Mouse (Mus musculus) spleen, adult 2 months (tissue): Measurements from ENCODE around the gene Pias1. TPM values are rescaled to one million over a fixed set of nuclear protein-coding genes. Genes with fewer than 3 reads are reported as not detected.

Experiments
- DNase-seq, 2 experiments: peaks; one replicate each; pipeline versions ENCODE4 v3.0.0 to v3.0.0-alpha.2; 2012 to 2021; ENCODE audit warnings: low spot score in 2 of 2, low read depth in 1 of 2
- H3K27ac ChIP-seq: fragments of 200-500 bp; 2 replicates; pipeline ENCODE4 v1.5.1; 2012; ENCODE audit warnings: low read length, inconsistent platforms; ENCODE audit not compliant: insufficient read depth
- H3K27me3 ChIP-seq: fragments of 200-500 bp; 2 replicates; pipeline ENCODE4 v1.6.1; 2012; ENCODE audit warnings: mild to moderate bottlenecking, moderate library complexity, low read length, inconsistent platforms; ENCODE audit not compliant: control insufficient read depth, insufficient read depth
- H3K36me3 ChIP-seq: fragments of 200-500 bp; 2 replicates; pipeline ENCODE4 v1.6.1; 2012; ENCODE audit warnings: mild to moderate bottlenecking, low read length, inconsistent platforms; ENCODE audit not compliant: control insufficient read depth, insufficient read depth
- H3K4me1 ChIP-seq: fragments of 200-500 bp; 2 replicates; pipeline ENCODE4 v1.6.1; 2011; ENCODE audit warnings: inconsistent platforms; ENCODE audit not compliant: control insufficient read depth, insufficient read depth, insufficient read length
- H3K4me3 ChIP-seq: fragments of 200-500 bp; 2 replicates; pipeline ENCODE4 v1.5.1; 2011; ENCODE audit warnings: mild to moderate bottlenecking, inconsistent platforms; ENCODE audit not compliant: insufficient read depth, insufficient read length; ENCODE audit errors: extremely low read depth
- CTCF ChIP-seq: fragments of 200-500 bp; IDR thresholded peaks from 2 replicates; pipeline ENCODE4 v1.5.1; 2011; ENCODE audit warnings: mild to moderate bottlenecking, inconsistent platforms; ENCODE audit not compliant: insufficient read depth, insufficient read length, insufficient replicate concordance; ENCODE audit errors: extremely low read depth
- POLR2A ChIP-seq: fragments of 200-500 bp; IDR thresholded peaks from 2 replicates; pipeline ENCODE4 v1.6.1; 2011; ENCODE audit warnings: low read depth, low read length, inconsistent platforms
- WGBS: fragments of 180-500 bp; shearing (Covaris S2); methylation state at CpG from one replicate; pipeline ENCODE4 v1.1.7; 2018; 5-methylcytosine and 5-hydroxymethylcytosine counted together
- polyA plus RNA-seq: library from polyadenylated mRNA; depleted of rRNA; stranded (reverse); fragments of >200 nt; gene quantifications from 2 replicates; pipeline ENCODE4 v1.2.3, GENCODE M21; 2012; rRNA removed

Pias1 gene
- polyA plus RNA-seq, 1 experiment, result 23.3 TPM

GRCm38 (mm10) chr9:62834906-62835305 is 152.8 kb downstream of the Pias1 start:
- TF ChIP-seq CTCF, result no peak
- no peak for TF ChIP-seq POLR2A
- no peak for DNase-seq
- Histone ChIP-seq H3K27me3 (no peaks in the 10 kb centered on the region), H3K4me3 (no peak overlapping the region), H3K27ac (no peak overlapping the region), H3K36me3 (no peaks in the 10 kb centered on the region), H3K4me1 (peaks cover 11% of the 10 kb centered on the region; the same call in 1 of the 2 replicates)
- 84% methylated on average over 5 of the region's 5 CpGs for WGBS

- peaks cover 4% of the 10 kb centered on the region; the same call in 1 of the 2 replicates for H3K4me1 ChIP-seq
- no peaks in the 10 kb centered on the region for H3K27me3 ChIP-seq
- no peak overlapping the region for H3K27ac ChIP-seq
- TF ChIP-seq POLR2A (no peak), CTCF (no peak)
- no peak overlapping the region for H3K4me3 ChIP-seq
- WGBS, result 83% methylated on average over 6 of the region's 6 CpGs
- DNase-seq, result no peak
- H3K36me3 ChIP-seq, result no peaks in the 10 kb centered on the region
These were observed 157.8 kb downstream of the Pias1 start for GRCm38 (mm10) chr9:62829877-62830276.

GRCm38 (mm10) chr9:62828662-62829086 is 159.1 kb downstream of the Pias1 start:
- peak; percentile 77 to 88 for DNase-seq
- H3K27me3 ChIP-seq, result no peaks in the 10 kb centered on the region
- no peak for TF ChIP-seq POLR2A
- TF ChIP-seq CTCF, result peak; percentile 98
- peak overlapping the region; percentile 17; the same call in 1 of the 2 replicates for H3K4me3 ChIP-seq
- 2% methylated on average over 23 of the region's 23 CpGs for WGBS
- H3K36me3 ChIP-seq, result no peaks in the 10 kb centered on the region
- no peak overlapping the region for H3K27ac ChIP-seq
- H3K4me1 ChIP-seq, result peaks cover 4% of the 10 kb centered on the region; the same call in 1 of the 2 replicates

Other genes with a start within 250 kb of the Pias1 start
- 5.3 and 7.1 TPM in 2 replicates for gene Fem1b, start 176.0 kb downstream of the Pias1 start, polyA plus RNA-seq
- 27.7 and 31.6 TPM in 2 replicates for gene Cln6, start 149.1 kb downstream of the Pias1 start, polyA plus RNA-seq
- 0.62 and 1.6 TPM in 2 replicates for gene Calml4, start 129.8 kb downstream of the Pias1 start, polyA plus RNA-seq
- 0.04 and 0.09 TPM in 2 replicates for gene Skor1, start 161.0 kb upstream of the Pias1 start, polyA plus RNA-seq